Mouse (Mus musculus) cortical plate, adult 2 months (tissue): ENCODE measurements at regions not wholly inside any gene's neighbourhood (a gene's known extent, or its start where the extent isn't known, plus 50 kb on each side); places are given as distances from the start of the nearest gene placed in this dataset.

Source experiments
- CTCF ChIP-seq: fragments of 200-500 bp; IDR thresholded peaks from 2 replicates; pipeline ENCODE4 v1.5.1; 2011; ENCODE audit warnings: mild to moderate bottlenecking, control low read depth, low read length; ENCODE audit not compliant: insufficient read depth; ENCODE audit errors: extremely low read depth
- POLR2A ChIP-seq: fragments of 200-500 bp; IDR thresholded peaks from 2 replicates; pipeline ENCODE4 v1.6.1; 2011; ENCODE audit warnings: mild to moderate bottlenecking, low read length, control low read depth; ENCODE audit not compliant: insufficient read depth; ENCODE audit errors: extremely low read depth

- no peak for TF ChIP-seq CTCF
- TF ChIP-seq POLR2A: no peak
Measured at GRCm38 (mm10) chr1:92378741-92379509, 94.7 kb downstream of the Ndufa10 start.
